Mouse (Mus musculus) ovary, postnatal 14 days (tissue): ENCODE measurements around the gene 1700001C02Rik.

Experiments used
- DNase-seq: peaks from one replicate; pipeline ENCODE4 v3.0.0; 2022; ENCODE audit warnings: low spot score

Gene 1700001C02Rik

GRCm38 (mm10) chr5:30465861-30466260 lies at the start of gene 1700001C02Rik:
1700001C02Rik (plus strand) TSS chr5:30466047.
- no peak for DNase-seq

GRCm38 (mm10) chr5:30416665-30417064 lies 49.2 kb upstream of the 1700001C02Rik start:
- no peak for DNase-seq

GRCm38 (mm10) chr5:30423121-30423520 lies 42.7 kb upstream of the 1700001C02Rik start:
- no peak for DNase-seq

GRCm38 (mm10) chr5:30423572-30424244 lies 42.1 kb upstream of the 1700001C02Rik start:
- DNase-seq, result peak; percentile 56

- DNase-seq, result no peak
Measured at GRCm38 (mm10) chr5:30427406-30427805, 38.4 kb upstream of the 1700001C02Rik start.

DNA sequence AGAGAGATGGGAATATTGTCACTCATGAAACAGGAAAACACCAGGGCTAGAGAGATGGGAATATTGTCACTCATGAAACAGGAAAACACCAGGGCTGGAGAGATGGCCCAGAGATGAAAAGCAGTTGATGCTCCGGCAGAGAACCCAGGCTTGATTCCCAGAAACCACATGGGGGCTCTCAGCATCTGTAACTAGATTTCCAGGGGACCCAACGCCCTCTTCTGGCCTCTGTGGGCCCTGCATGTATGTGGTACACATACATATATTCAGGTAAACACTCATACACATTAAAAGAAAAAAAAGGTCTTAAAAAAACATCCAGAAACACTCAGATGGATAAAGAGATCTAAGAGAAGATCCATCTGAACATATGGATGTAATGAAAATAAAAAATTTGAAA lies 26.9 kb upstream of the 1700001C02Rik start:
- DNase-seq, result no peak

GRCm38 (mm10) chr5:30440308-30440906 lies 25.4 kb upstream of the 1700001C02Rik start:
- no peak for DNase-seq

- DNase-seq, result no peak
Measured at GRCm38 (mm10) chr5:30442196-30442595, 23.7 kb upstream of the 1700001C02Rik start.

- DNase-seq, result no peak
Measured at GRCm38 (mm10) chr5:30444327-30444895, 21.4 kb upstream of the 1700001C02Rik start.

DNA sequence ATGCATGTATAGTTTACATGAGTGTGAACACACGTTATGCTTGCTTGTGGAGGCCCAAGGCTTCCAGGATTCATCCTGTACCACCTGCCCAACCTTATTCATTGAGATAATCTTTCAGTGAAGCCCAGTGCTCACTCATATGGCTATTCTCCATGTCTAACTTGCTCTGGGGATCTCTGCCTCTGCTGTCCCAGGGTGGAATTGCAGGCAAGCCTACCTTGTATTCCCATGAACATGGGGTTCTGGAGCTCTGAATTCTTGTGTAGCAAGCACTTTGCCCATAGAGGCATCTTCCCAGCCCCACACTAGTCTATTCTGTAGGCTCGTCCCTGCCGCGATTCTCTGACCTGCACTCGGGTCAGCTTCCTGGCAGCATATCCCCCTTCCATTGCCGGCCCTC lies 9.8 kb upstream of the 1700001C02Rik start:
- DNase-seq, result no peak

DNA sequence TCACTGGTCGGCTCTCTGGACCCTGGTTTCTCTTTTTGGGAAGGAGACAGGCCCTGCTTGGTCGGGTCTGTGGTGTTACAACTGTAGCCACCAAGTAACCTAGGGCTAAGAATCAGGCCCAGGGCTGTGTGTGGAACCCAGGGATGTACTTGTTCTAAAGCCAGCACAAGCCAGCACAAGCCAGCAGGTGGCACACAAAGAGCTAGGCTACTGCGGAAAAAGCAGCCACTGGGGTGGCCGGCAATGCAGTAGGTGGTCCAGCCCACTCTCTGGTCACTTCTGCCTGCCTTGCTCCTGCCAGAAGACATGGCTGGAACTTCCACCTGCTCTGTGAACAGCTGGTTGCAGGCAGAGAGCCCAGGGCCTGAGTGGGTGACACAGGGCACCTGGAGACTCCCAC lies 5.7 kb upstream of the 1700001C02Rik start:
- DNase-seq, result no peak

GRCm38 (mm10) chr5:30461821-30462220 lies 4.0 kb upstream of the 1700001C02Rik start, which contains the start of gene Otof:
Otof (minus strand) TSS chr5:30461932.
- DNase-seq, result no peak

DNA sequence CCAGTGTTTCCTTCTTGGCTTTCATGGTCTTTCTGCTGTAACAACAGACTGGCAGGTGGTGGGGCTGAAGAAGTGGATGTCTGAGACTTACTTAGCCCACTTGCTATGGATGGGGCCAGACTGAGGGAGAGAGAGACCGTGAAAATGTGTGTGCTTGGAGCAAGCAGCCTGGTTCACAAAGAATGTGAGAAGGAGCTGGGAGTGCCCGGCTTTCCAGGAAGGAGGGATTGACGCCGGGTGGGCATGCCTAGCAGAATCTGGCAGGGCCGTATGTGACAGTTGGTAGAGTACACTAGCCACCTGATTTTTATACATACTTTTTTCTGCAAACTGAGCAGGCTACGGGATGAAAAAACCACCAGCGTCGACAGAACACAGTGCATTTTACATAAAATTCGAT lies 468 bp downstream of the 1700001C02Rik start:
- no peak for DNase-seq

- DNase-seq, result no peak
Measured at GRCm38 (mm10) chr5:30470454-30470853, 4.6 kb downstream of the 1700001C02Rik start.

DNA sequence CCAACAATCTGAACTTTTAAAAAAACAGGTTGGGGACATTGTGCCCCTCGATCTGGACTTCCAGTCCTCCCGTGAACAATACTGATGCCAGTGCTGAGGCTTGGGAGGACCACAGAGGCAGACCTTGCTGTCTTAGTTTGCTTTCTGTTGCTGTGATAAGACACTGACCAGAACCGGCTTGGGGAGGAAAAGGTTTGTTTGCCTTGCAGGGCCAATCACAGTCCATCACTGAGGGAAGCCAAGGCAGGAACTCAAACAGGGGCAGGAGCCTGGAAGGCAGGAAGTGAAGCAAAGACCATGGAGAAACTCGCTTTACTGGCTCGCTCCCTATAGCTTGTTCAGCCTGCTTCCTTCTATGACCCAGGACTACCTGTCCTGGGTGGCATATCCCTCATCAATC lies 6.3 kb downstream of the 1700001C02Rik start:
- DNase-seq, result no peak

DNA sequence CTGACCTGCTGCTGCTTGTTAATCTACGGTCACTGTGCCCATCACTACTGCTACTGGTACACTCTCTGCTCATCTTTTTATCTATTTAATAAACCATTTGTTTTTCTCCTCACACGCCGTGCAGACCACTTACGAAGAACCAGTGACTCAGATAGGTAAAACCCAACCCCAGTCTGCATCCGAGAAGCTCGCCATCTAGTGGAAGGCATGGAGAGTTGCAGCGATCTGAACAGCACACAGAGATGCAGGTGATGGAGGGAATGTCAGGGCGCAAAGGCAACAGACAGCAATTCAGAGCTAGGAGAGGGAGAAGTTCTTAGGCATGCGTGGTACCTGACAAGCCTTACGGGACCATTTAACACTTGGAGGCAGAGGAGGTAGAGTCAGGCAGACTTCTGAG lies 10.7 kb downstream of the 1700001C02Rik start:
- peak; percentile 29 for DNase-seq

- peak; percentile 68 for DNase-seq
Measured at GRCm38 (mm10) chr5:30482319-30482718, 16.5 kb downstream of the 1700001C02Rik start.

DNA sequence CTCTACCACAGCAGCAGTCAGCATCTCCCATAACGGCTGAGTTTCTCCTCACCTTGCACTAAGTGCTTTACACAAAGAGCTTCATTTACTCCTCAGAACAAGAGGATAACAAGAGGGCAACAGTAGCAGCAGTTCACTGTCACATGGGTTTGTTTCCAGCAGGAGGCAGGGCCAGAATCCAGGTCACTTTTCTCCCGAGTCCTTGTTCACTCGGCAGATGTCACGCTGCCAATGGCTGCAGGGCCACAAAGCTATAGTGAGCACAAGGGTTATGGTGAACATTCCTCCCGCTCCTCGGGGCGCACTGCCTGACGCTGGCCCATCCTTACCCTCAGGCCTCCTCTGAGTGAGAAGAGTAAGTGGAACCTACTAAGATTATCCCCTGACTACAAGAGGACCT lies 17.7 kb downstream of the 1700001C02Rik start:
- DNase-seq, result no peak

DNA sequence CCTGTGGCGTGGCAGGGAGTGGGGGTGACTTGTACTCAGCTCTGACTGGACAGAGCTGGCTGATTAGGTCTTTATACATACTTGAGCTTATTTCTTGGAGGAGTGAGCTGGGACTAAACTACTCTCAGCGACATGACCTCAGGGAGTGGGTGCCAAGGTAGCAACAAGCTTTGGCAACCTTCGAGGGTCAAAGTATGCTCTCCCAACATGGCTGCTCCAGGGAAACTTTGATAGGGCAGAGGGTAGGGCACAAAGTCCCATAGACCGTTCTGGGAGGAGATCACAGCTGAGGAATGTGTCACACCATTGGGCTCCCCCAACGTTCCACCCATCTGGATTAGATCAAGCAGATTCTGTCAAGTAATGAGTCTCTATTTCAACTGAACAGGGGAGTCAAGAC lies 18.7 kb downstream of the 1700001C02Rik start:
- no peak for DNase-seq

DNA sequence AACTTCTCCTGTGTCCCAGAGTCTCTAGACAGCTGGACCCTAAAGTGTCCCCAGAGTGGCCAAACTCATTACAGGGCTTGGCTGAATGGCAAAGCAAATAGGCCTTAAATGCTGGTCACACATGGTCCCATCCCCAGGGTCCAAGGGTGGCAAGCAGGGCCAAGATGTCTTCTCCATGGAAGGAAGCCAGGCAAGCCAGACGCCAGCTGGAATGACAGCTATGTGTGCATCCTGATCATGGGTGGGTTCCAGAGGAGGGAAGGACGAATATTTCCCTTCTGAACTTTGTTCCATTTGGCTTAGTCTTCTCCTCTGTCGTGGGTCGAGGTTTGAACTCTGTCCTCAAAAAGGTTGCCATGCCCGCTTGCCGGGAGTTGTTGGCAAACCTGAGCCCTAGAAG lies 19.3 kb downstream of the 1700001C02Rik start:
- DNase-seq, result no peak

GRCm38 (mm10) chr5:30490215-30490614 lies 24.4 kb downstream of the 1700001C02Rik start:
- no peak for DNase-seq

DNA sequence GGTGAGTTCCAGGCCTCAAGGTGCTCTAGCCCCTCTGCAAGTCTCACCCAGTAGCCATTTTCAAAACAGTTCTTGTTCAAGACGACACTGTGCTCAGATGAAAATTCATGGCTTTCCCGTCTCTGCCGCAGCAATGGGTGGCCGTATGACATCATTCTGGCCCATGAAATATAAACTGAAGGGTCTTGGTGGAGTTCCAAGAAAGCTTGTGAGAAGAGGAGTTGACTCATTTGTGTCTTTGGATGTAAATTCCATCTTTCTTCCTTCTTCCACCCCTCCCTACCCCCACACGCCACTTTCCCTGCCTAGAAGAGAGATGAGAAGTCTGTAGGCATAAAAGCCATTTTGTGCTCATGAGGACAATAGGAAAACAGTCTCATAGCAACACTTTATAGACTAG lies 25.0 kb downstream of the 1700001C02Rik start:
- no peak for DNase-seq

GRCm38 (mm10) chr5:30493723-30494122 lies 27.9 kb downstream of the 1700001C02Rik start:
- DNase-seq, result no peak
